Mouse (Mus musculus) thymus, adult 18-20 months (tissue): ENCODE data around the gene Svopl.

Experiments used
- DNase-seq, 2 experiments: peaks; one replicate each; pipeline ENCODE4 v3.0.0; 2022; ENCODE audit warnings: mixed read lengths in 2 of 2

Gene Svopl

GRCm38 (mm10) chr6:38031924-38032540 is 14.8 kb downstream of the Svopl start:
- no peak for DNase-seq

- DNase-seq: no peak
Measured at GRCm38 (mm10) chr6:38028205-38028604, 18.6 kb downstream of the Svopl start.

GRCm38 (mm10) chr6:38027771-38028170 is 19.0 kb downstream of the Svopl start:
- DNase-seq: no peak

GRCm38 (mm10) chr6:38023284-38023683 is 23.5 kb downstream of the Svopl start:
- DNase-seq: no peak

GRCm38 (mm10) chr6:38021406-38021805 is 25.4 kb downstream of the Svopl start:
- no peak for DNase-seq

GRCm38 (mm10) chr6:38012829-38013228 is 34.0 kb downstream of the Svopl start:
- DNase-seq: no peak

GRCm38 (mm10) chr6:38007459-38007858 is 39.3 kb downstream of the Svopl start:
- DNase-seq: peak in 1 of 2 experiments; percentile 6

- no peak for DNase-seq
Measured at GRCm38 (mm10) chr6:37967386-37967785, 79.4 kb downstream of the Svopl start.

- no peak for DNase-seq
Measured at GRCm38 (mm10) chr6:37951306-37951705, 95.5 kb downstream of the Svopl start.

GRCm38 (mm10) chr6:37936498-37936897 is 110.3 kb downstream of the Svopl start:
- DNase-seq: no peak
